Mouse (Mus musculus) layer of hippocampus, adult 18-20 months (tissue): ENCODE measurements around the gene Eaf2. TPM values are rescaled to one million over a fixed set of nuclear protein-coding genes. Genes with fewer than 3 reads are reported as not detected.
"Not testable (repeated sequence)": the region's sequence is repeated elsewhere in the genome, so short reads cannot be mapped to it uniquely, and the experiment has no call there.

Source experiments
- DNase-seq, 2 experiments: peaks; one replicate each; pipeline ENCODE4 v3.0.0; 2022; ENCODE audit warnings: low spot score in 2 of 2
- total RNA-seq, 2 experiments: library from RNA; stranded (reverse); gene quantifications; 2 replicates each; pipeline ENCODE4 v1.2.3; 2021

The Eaf2 gene
- total RNA-seq, 2 experiments from 2014 or later, result 2.0 TPM

- no peak for DNase-seq
These were observed 23.6 kb downstream of the Eaf2 start for GRCm38 (mm10) chr16:36851202-36851601.

GRCm38 (mm10) chr16:36846894-36847293 is 27.9 kb downstream of the Eaf2 start:
- not testable (repeated sequence) for DNase-seq

DNA sequence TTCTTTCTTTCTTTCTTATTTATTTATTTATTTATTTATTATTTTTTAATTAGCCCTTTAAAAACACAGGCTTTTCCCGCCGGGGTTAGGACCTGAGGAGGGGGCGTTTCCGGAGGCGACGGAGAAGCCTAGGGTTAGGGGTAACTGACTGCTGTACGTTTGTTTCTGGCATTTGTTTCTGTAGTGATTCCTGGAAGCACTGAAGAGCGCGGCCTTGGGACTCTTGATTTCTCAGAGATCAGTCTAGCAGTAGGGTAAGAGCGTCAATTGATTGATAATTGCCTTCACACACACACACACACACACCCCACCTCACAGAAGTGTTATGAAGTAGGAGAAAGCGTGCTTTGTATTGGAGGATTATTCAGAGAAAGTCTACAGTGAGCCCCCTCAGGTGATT is 46.0 kb downstream of the Eaf2 start:
- DNase-seq, result no peak

DNA sequence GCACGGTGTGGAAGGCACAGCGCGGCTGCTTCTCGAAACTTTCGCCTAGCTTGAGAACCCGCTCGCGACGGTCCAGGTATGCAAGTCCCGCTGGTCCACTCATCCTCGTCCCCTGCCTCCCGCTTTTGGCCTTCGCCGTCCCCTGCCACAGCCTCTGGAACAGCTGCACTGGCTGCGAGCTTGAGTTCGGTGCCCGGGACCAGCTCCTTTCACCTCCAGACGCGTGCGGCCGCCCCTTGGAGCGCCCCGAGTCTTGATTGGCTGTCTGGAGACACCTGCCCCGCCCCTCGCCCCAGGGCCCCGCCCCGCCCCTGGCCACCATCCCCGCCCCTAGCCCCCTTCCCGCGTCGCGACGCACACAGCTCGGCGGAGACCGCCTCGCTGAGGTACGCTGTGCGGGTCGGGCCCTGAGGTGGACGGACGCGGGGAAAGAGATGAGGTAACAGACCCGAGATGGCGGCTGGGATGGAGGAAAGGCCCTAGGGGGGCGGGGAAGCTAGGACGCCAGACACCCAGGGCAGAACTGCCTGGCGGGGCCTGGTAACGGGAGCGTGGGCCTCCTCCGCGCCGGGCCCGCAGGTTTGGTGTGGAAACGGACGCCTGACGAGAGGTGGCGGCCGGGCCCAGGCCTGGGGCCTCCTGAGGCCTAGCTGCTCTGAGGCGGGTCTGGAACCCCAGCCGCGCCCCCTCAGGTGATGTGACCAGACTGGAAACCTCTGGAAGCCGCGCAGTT is 46.6 kb downstream of the Eaf2 start, which contains the start of gene Iqcb1:
TSS of gene Iqcb1 (plus strand) at position 332 of the 733 bp plus-strand sequence.
- peak; percentile 76 to 84 for DNase-seq

DNA sequence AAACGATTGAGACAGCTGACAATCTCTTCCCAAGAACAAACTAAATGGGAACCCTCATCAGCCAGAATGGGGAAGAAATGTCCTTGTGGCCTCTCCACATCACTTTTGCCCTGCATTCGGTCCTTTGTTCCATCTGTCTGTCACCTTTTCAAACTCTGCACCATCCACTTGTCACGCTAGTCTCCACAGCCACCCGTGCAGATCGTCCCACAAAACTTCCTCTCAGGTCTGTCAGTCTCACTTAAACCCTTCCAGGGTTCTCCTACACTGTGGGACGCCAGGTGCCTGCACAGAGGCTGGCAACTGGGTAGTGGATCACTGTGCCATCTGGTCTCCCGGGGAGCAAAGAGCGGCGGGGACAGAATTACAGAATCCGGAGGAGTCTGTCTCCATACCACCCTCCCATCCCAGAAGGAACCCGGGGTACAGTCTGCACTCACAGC is 47.2 kb downstream of the Eaf2 start:
- DNase-seq, result no peak

DNA sequence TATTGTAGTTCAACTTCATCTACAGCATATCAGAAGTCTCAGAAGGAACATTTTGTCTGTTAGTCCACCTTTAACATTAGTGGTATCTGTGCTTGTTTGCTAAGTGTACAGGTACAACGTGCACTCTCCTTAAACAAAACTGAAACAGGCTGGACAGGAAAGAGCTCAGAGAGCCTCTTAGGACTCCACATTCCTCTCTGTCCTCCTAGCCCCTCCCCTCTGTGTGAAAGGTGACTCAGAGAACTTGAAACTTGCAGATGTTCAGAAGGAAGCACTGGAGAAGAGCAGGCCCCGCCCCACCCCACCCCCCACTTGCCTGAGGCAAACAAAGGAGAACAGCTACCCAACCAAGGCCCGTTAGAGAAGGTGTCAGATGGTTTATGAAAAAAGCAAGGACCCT is 53.3 kb downstream of the Eaf2 start:
- DNase-seq, result no peak

- DNase-seq, result no peak
These were observed 54.1 kb downstream of the Eaf2 start for GRCm38 (mm10) chr16:36820747-36821146.

DNA sequence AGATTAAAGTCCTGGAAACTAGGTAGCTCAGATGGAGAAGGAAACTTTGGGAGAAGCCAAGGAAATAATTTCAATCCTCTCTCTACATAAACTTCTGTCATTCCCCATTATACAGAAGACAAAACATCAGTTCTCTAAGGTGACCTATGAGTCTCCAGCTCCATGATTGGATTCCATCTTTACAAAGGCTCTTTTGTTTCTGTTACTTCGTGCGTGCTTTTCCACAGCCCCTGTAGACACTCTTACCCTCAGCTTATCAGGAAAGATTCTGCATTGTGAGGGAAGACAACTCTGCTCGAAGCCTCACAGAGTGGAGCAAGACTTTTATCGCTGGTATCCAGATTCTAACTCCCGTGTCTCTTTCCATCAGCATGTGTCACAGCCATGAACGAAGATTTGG is 54.8 kb downstream of the Eaf2 start:
- DNase-seq, result no peak

- DNase-seq, result peak; percentile 82 to 94
These were observed 57.4 kb downstream of the Eaf2 start for GRCm38 (mm10) chr16:36817321-36817926.

DNA sequence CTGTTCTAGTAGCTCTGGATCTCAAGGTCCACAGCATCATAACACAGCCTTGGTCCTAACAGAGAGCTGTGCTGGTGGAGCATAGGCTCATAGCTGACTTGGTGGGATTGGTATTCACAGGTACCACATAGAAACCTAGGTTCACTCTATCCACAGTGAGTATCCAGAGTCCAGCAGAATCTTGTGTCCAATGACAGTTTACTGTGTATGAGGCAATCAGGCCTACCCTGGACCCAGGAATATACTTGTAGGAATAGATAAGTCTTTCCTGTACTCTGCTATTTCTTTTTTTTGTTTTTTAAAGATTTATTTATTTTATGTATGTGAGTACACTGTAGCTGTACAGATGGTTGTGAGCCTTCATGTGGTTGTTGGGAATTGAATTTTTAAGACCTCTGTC is 57.9 kb downstream of the Eaf2 start:
- no peak for DNase-seq

DNA sequence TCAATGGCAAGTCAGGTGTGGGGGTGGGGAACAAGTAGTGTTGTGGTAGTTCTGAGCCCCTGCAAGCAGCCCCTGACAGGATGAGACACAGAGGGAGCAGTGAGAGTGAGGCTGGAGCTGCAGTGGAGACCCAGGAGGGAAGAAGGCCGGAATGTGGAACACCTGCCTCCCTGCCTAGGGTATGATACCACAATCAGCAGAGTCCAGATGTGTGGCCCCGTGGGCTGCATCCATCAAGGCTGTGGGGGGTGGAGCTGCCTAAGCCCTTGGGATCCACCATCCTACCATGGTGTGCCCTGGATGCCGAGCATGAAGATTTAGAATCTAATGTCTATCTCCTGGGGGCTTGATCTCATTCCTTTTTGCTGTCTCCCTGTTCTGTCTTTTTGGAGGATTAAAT is 61.1 kb downstream of the Eaf2 start:
- no peak for DNase-seq

DNA sequence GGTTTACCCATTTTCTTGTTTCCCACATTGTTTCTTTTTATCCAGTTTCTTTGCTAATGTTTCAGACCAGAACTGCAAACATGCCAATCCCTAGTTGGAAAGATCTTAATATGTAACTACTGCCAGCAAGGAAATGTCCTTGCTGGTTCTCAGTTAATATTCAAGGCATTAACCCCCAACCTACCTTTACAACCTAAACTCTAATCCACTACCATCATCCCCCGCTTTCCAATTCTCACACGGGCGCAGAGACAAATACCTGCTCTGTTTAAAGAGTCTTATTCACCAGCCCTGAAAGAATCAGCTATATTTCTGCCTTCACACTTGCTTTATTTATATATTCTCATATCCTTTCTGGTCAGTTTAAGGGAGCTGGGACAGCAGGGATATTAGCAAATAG is 66.2 kb downstream of the Eaf2 start:
- no peak for DNase-seq

DNA sequence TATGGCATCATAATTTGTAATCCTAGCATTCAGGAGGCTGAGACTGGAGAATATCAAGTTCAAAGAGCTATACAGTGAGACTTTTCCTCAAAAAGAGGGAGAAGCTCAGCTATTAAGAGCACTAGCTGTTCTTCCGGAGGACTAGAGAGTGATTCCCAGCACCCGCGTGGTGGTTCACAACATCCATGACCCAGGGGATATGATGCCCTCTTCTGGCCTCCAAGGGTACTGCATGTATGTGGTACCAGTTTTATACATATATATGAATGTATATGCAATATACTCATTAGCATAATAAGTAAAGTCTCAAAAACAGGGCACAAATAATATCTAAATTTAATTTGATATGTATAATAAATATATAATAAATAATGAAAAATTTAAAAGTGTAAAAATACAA is 72.4 kb downstream of the Eaf2 start:
- no peak for DNase-seq

DNA sequence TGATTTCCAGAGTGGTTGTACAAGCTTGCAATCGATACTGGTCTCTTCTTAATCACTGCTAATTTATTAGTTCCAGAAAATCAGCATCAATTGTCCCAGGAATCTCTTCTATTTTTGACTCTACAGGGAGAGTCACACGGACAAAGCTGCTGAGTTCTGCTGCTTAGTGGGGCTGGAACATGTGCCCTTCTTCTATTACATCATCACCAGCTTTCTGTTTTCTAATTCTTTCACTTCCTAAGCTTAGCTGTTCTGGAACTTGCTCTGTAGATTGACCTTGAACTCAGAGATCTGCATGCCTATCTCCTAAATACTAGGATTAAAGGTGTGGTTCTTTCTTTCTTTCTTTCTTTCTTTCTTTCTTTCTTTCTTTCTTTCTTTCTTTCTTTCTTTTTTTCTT is 76.5 kb downstream of the Eaf2 start:
- DNase-seq, result no peak

DNA sequence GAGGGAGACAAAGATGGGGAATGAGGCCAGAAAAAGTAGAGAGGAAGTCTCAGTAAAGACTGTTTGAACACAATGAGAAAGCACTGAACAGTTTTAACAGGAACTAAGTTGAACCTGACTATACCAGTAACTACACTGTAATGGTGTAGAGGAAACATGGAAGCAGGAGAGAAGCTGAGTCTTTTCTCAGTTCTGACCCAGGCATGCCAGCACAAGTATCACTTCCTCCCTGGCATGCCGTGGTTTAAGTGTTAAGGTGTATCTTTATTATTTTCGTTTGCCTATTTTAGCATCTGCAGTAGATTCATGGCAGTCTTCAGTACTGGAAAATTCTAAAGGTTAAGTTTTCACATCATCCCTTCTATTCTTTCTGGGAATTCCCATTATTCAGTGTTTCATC is 79.8 kb downstream of the Eaf2 start:
- DNase-seq, result no peak

DNA sequence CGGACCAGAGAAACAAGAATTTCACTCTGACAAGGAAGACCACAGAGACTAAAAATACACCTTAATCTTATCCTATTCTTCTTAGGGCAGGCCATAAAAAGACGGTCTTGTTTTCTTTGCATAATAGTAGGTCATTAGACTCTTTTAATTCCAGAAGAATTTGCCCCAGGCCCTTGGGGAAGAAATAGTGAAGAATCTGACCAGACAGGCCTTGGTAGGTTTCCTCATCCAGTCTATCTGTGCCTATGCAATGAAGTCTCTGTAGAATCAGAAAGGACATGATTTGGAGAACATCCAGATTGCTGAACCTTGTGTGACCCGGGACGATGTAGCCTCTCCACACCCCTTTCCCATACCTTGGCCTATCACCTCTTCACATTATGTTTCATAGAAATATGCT is 84.6 kb downstream of the Eaf2 start:
- DNase-seq, result no peak

- no peak for DNase-seq
These were observed 88.3 kb downstream of the Eaf2 start for GRCm38 (mm10) chr16:36786466-36786865.

GRCm38 (mm10) chr16:36784594-36785313 is 90.0 kb downstream of the Eaf2 start, which contains the start of gene Slc15a2:
Slc15a2 (minus strand) TSS chr16:36784962.
- DNase-seq, result peak; percentile 28 to 60

GRCm38 (mm10) chr16:36784146-36784545 is 90.7 kb downstream of the Eaf2 start:
- peak in 1 of 2 experiments; percentile 43 for DNase-seq

DNA sequence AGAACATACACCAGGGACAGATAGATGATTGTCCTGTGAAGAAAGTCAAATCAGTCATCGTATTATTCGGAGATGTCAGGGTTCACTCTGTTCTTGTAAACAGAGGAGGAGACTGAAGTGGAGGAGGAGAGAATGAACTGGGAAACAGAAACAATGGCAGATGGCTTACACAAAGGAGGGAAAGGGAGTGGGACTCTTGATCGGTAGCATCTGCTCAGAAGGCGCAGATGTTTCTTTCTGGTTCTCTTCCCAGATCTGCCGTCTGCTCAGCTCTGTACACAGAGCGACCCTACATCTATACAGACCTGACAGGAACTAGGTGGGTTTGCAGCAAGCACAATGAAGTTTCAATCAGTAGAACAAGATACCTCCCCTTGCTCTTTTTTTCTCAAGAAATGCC is 99.1 kb downstream of the Eaf2 start:
- peak; percentile 44 to 77 for DNase-seq

- no peak for DNase-seq
These were observed 101.8 kb downstream of the Eaf2 start for GRCm38 (mm10) chr16:36772996-36773395.

- no peak for DNase-seq
These were observed 103.1 kb downstream of the Eaf2 start for GRCm38 (mm10) chr16:36771703-36772102.
